ENCODE assay signal across 9 mouse cellular contexts in genomic region chr2:109693178-109694115, GRCm38 (mm10). TPM values are rescaled to one million over a fixed set of nuclear protein-coding genes. Genes with fewer than 3 reads are reported as not detected.
A peak's percentile ranks its signal among the peaks of the same experiment; 100 is the strongest.
DNase-seq lines count a peak whose midpoint lies in the region; ATAC-seq and TF ChIP-seq lines count a peak whose summit lies in the region.
"Had no signal": no experiment of that assay in that cellular context is flagged by ENCODE, and none has a peak within 500 bp of the region (broad histone marks: within the 10 kb centered on the region; RNA-seq: fewer than 3 reads in every experiment).

No protein-coding gene starts in this region.

- H3K4me3 ChIP-seq in gastrocnemius, adult 2 months: peak overlapping the region; percentile 78
- H3K4me3 ChIP-seq in liver, adult 2 months (ENCODE audit: insufficient read depth, low read depth, low read length): peak overlapping the region; percentile 70
- peak overlapping the region; percentile 89 for H3K4me3 ChIP-seq in myocyte

- H3K36me3 ChIP-seq in liver, adult 2 months (ENCODE audit: control insufficient read depth, insufficient read depth, low read length): no peaks in the 10 kb centered on the region
- no peaks in the 10 kb centered on the region for H3K36me3 ChIP-seq in myocyte (ENCODE audit: control insufficient read depth, insufficient read depth)

- H3K4me2 ChIP-seq in myocyte (ENCODE audit: low read depth): peak overlapping the region; percentile 94

- peak overlapping the region; percentile 67 for H3ac ChIP-seq in myocyte (ENCODE audit: control insufficient read depth, insufficient read length)

- H3K9ac ChIP-seq in liver, adult 2 months (ENCODE audit: low read depth, low read length): peak overlapping the region; percentile 56

- no peak for TF ChIP-seq CTCF in gastrocnemius, adult 2 months (IDR thresholded peaks at IDR 0.05)
- no peak for TF ChIP-seq CTCF in liver, adult 2 months (IDR thresholded peaks at IDR 0.05; ENCODE audit: low read depth, low read length)

- intact Hi-C loops in gastrocnemius, adult 2 months (cut with DNase I): loop anchor here (5.0 to 10.0 kb wide), 2 partner anchors 191 to 1001 kb away; no protein-coding TSS in a partner anchor
- intact Hi-C loops in gastrocnemius, postnatal 14 days (cut with DNase I; ENCODE audit: low total_unique reads): loop anchor here (5.0 kb wide), 1 partner anchor 816 kb away; no protein-coding TSS in a partner anchor

- under 1% methylated on average over 66 of the region's 67 CpGs for WGBS in liver, adult 2 months

- ATAC-seq in granulocyte monocyte progenitor cell, adult 5-6 weeks (replicated peaks; ENCODE audit: poor library complexity, severe bottlenecking): peak; percentile 40
- ATAC-seq in megakaryocyte, adult 5-6 weeks (ENCODE audit: poor library complexity, severe bottlenecking): no peak

- DNase-seq in gastrocnemius, adult 2 months: peak; percentile 53
- no peak for DNase-seq in gastrocnemius, postnatal 14 days
- peak; percentile 72 for DNase-seq in cerebellum, adult 9-11 months
- peak; percentile 53 for DNase-seq in kidney, adult 11 months
- peak; percentile 73 for DNase-seq in liver, adult 2 months (ENCODE audit: extremely low read depth, low read depth, low spot score)

- peak; percentile 71 for TF ChIP-seq POLR2A in liver, adult 2 months (IDR thresholded peaks at IDR 0.05; ENCODE audit: extremely low read depth, insufficient read depth, low read length)
- TF ChIP-seq POLR2A in myocyte (IDR thresholded peaks at IDR 0.05; ENCODE audit: insufficient read length, low read depth): peak; percentile 92

- peaks cover 3% of the 10 kb centered on the region; the same call in 1 of the 2 replicates for H3K79me2 ChIP-seq in liver, adult 2 months (ENCODE audit: control insufficient read depth, insufficient read depth, low read length)
- H3K79me2 ChIP-seq in myocyte (ENCODE audit: control insufficient read depth, insufficient read depth): peaks cover 45% of the 10 kb centered on the region

- no peaks in the 10 kb centered on the region for H3K27me3 ChIP-seq in liver, adult 2 months (ENCODE audit: control insufficient read depth, insufficient read depth, low read length)
- no peaks in the 10 kb centered on the region for H3K27me3 ChIP-seq in myocyte (ENCODE audit: control insufficient read depth, insufficient read depth, insufficient read length)
- H3K27me3 ChIP-seq: CH12.LX had no signal

- H3K27ac ChIP-seq in gastrocnemius, adult 2 months: peak overlapping the region; percentile 72
- H3K27ac ChIP-seq in liver, adult 2 months (replicated peaks; ENCODE audit: insufficient read depth, low read depth, low read length): peak overlapping the region; percentile 26

- peaks cover 2% of the 10 kb centered on the region; the same call in 1 of the 2 replicates for H3K4me1 ChIP-seq in liver, adult 2 months (ENCODE audit: control insufficient read depth, insufficient read depth, low read length)

TF ChIP-seq in myocyte, 11 proteins besides CTCF, POLR2A, EP300 and RAD21:
- peak; percentile 91 for TF ChIP-seq POLR2AphosphoS2 (IDR thresholded peaks at IDR 0.05; ENCODE audit: insufficient read length, low read depth)
- peak; percentile 27 for TF ChIP-seq REST (IDR thresholded peaks at IDR 0.05; ENCODE audit: insufficient read depth, insufficient read length)
- no peak for TF ChIP-seq MYOD1 (IDR thresholded peaks at IDR 0.05; ENCODE audit: control insufficient read depth in 1 of 3, insufficient read length in 2 of 3, low read depth in 2 of 3)
TF ChIP-seq in myocyte: peak in this region for 2.

RNA-seq across cellular contexts. Expression of gene Bdnf, which starts 18.9 kb away (rescaled TPM):
- under 1 TPM; 0.50 to 0.84 TPM for total RNA-seq in gastrocnemius, adult 2 months (2021)
- total RNA-seq in gastrocnemius, postnatal 14 days (2021): under 1 TPM; 0.10 to 0.24 TPM
- total RNA-seq in granulocyte monocyte progenitor cell, adult 5-6 weeks (2014; fragmentation: Nextera tagmentation): not detected in 2 replicates
- total RNA-seq in granulocyte monocyte progenitor cell, adult 5-6 weeks (2017): not detected in 2 replicates
- total RNA-seq in liver, adult 2 months (2014; rRNA removed): 0.83 and 0.87 TPM in 2 replicates
- polyA plus RNA-seq in liver, adult 2 months (2012; rRNA removed): 0.09 and 0.41 TPM in 2 replicates
- polyA plus RNA-seq in myocyte (2012; fragmentation: generic; extraction: Trizol): 3.3 TPM
- total RNA-seq in megakaryocyte, adult 5-6 weeks (2015): not detected in 2 replicates
- total RNA-seq in megakaryocyte, adult 5-6 weeks (2017): not detected in 2 replicates
